Mouse (Mus musculus) cerebellum, adult 2 months (tissue): ENCODE measurements around the gene Ckap2l.

Experiments used
- CTCF ChIP-seq: fragments of 200-500 bp; IDR thresholded peaks from 2 replicates; pipeline ENCODE4 v1.5.1; 2011; ENCODE audit warnings: low read depth, mild to moderate bottlenecking, control low read depth, low read length, moderate library complexity, borderline replicate concordance; ENCODE audit not compliant: insufficient read depth
- POLR2A ChIP-seq: fragments of 200-500 bp; IDR thresholded peaks from 2 replicates; pipeline ENCODE4 v1.6.1; 2011; ENCODE audit warnings: low read length, control low read depth, borderline replicate concordance; ENCODE audit not compliant: insufficient read depth

GRCm38 (mm10) chr2:129322117-129322635, 25.2 kb upstream of the Ckap2l start:
- no peak for TF ChIP-seq POLR2A
- TF ChIP-seq CTCF: no peak
